Mouse (Mus musculus): Measurements from ENCODE around the gene Pex13. TPM values are rescaled to one million over a fixed set of nuclear protein-coding genes. Genes with fewer than 3 reads are reported as not detected.

Pex13 gene
- polyA plus RNA-seq, 1 experiment from 2014 or later: 34.1 TPM

- no peak overlapping the region for H3K4me3 ChIP-seq (ENCODE audit: low read depth, low read length)
- H3K27ac ChIP-seq (ENCODE audit: low read length): no peak overlapping the region
- no peak overlapping the region for H3K4me2 ChIP-seq (ENCODE audit: low read length)
- peaks cover 9% of the 10 kb centered on the region for H3K36me3 ChIP-seq (ENCODE audit: control insufficient read depth, insufficient read depth, low read length)
- H3K27me3 ChIP-seq (ENCODE audit: control insufficient read depth, insufficient read depth, low read depth, low read length): no peaks in the 10 kb centered on the region
- H3K4me1 ChIP-seq (ENCODE audit: control insufficient read depth, insufficient read depth, low read length): no peaks in the 10 kb centered on the region
- WGBS: 84% methylated on average over 5 of the region's 5 CpGs
- H3K9ac ChIP-seq (ENCODE audit: low read depth, low read length): no peak overlapping the region
- no peaks in the 10 kb centered on the region for H3K9me3 ChIP-seq (replicated peaks; ENCODE audit: control insufficient read depth, low read length, poor library complexity, severe bottlenecking)
- no peak for ATAC-seq
These were observed 20.9 kb upstream of the Pex13 start for GRCm38 (mm10) chr11:23686671-23687070.

- no peak overlapping the region for H3K9ac ChIP-seq (ENCODE audit: low read depth, low read length)
- no peak overlapping the region for H3K4me3 ChIP-seq (ENCODE audit: low read depth, low read length)
- H3K9me3 ChIP-seq (replicated peaks; ENCODE audit: control insufficient read depth, low read length, poor library complexity, severe bottlenecking): no peaks in the 10 kb centered on the region
- WGBS: 90% methylated on average over 5 of the region's 5 CpGs
- H3K4me2 ChIP-seq (ENCODE audit: low read length): no peak overlapping the region
- H3K4me1 ChIP-seq (ENCODE audit: control insufficient read depth, insufficient read depth, low read length): no peaks in the 10 kb centered on the region
- ATAC-seq: no peak
- H3K27ac ChIP-seq (ENCODE audit: low read length): no peak overlapping the region
- peaks cover 11% of the 10 kb centered on the region for H3K36me3 ChIP-seq (ENCODE audit: control insufficient read depth, insufficient read depth, low read length)
- no peaks in the 10 kb centered on the region for H3K27me3 ChIP-seq (ENCODE audit: control insufficient read depth, insufficient read depth, low read depth, low read length)
These were observed 16.8 kb upstream of the Pex13 start for GRCm38 (mm10) chr11:23682561-23682960.

GRCm38 (mm10) chr11:23680435-23680950 lies 14.7 kb upstream of the Pex13 start:
- WGBS: 90% methylated on average over 6 of the region's 6 CpGs
- no peaks in the 10 kb centered on the region for H3K27me3 ChIP-seq (ENCODE audit: control insufficient read depth, insufficient read depth, low read depth, low read length)

GRCm38 (mm10) chr11:23679044-23679642 lies 13.4 kb upstream of the Pex13 start:
- Histone ChIP-seq H3K27me3 (ENCODE audit: control insufficient read depth, insufficient read depth, low read depth, low read length) (no peaks in the 10 kb centered on the region), H3K4me2 (ENCODE audit: low read length) (no peak overlapping the region), H3K27ac (ENCODE audit: low read length) (no peak overlapping the region), H3K4me3 (ENCODE audit: low read depth, low read length) (no peak overlapping the region), H3K4me1 (ENCODE audit: control insufficient read depth, insufficient read depth, low read length) (no peaks in the 10 kb centered on the region), H3K9ac (ENCODE audit: low read depth, low read length) (no peak overlapping the region), H3K36me3 (ENCODE audit: control insufficient read depth, insufficient read depth, low read length) (peaks cover 18% of the 10 kb centered on the region), H3K9me3 (replicated peaks; ENCODE audit: control insufficient read depth, low read length, poor library complexity, severe bottlenecking) (no peaks in the 10 kb centered on the region)
- ATAC-seq: 0 out of 2 replicates have a peak, but pooled peaks have one; percentile 60
- WGBS: 53% methylated on average over 3 of the region's 3 CpGs

More at GRCm38 (mm10) chr11:23680435-23680950, 14.7 kb upstream of the Pex13 start:
- Histone ChIP-seq H3K4me3 (ENCODE audit: low read depth, low read length) (no peak overlapping the region), H3K9me3 (replicated peaks; ENCODE audit: control insufficient read depth, low read length, poor library complexity, severe bottlenecking) (no peaks in the 10 kb centered on the region), H3K36me3 (ENCODE audit: control insufficient read depth, insufficient read depth, low read length) (peaks cover 12% of the 10 kb centered on the region), H3K4me1 (ENCODE audit: control insufficient read depth, insufficient read depth, low read length) (no peaks in the 10 kb centered on the region), H3K9ac (ENCODE audit: low read depth, low read length) (no peak overlapping the region), H3K27ac (ENCODE audit: low read length) (no peak overlapping the region), H3K4me2 (ENCODE audit: low read length) (no peak overlapping the region)
- ATAC-seq: no peak

GRCm38 (mm10) chr11:23676100-23676499 lies 10.3 kb upstream of the Pex13 start:
- H3K4me3 ChIP-seq (ENCODE audit: low read depth, low read length): no peak overlapping the region
- H3K27me3 ChIP-seq (ENCODE audit: control insufficient read depth, insufficient read depth, low read depth, low read length): no peaks in the 10 kb centered on the region
- H3K9ac ChIP-seq (ENCODE audit: low read depth, low read length): no peak overlapping the region
- H3K36me3 ChIP-seq (ENCODE audit: control insufficient read depth, insufficient read depth, low read length): peaks cover 25% of the 10 kb centered on the region
- no peaks in the 10 kb centered on the region for H3K4me1 ChIP-seq (ENCODE audit: control insufficient read depth, insufficient read depth, low read length)
- no peak for ATAC-seq
- WGBS: 95% methylated on average over 5 of the region's 5 CpGs
- H3K27ac ChIP-seq (ENCODE audit: low read length): no peak overlapping the region
- H3K4me2 ChIP-seq (ENCODE audit: low read length): no peak overlapping the region
- no peaks in the 10 kb centered on the region for H3K9me3 ChIP-seq (replicated peaks; ENCODE audit: control insufficient read depth, low read length, poor library complexity, severe bottlenecking)

GRCm38 (mm10) chr11:23672256-23672749 lies 6.5 kb upstream of the Pex13 start:
- no peak for ATAC-seq
- peaks cover 3% of the 10 kb centered on the region for H3K4me1 ChIP-seq (ENCODE audit: control insufficient read depth, insufficient read depth, low read length)
- H3K27me3 ChIP-seq (ENCODE audit: control insufficient read depth, insufficient read depth, low read depth, low read length): no peaks in the 10 kb centered on the region
- H3K27ac ChIP-seq (ENCODE audit: low read length): no peak overlapping the region
- 90% methylated on average over 4 of the region's 4 CpGs for WGBS
- H3K4me2 ChIP-seq (ENCODE audit: low read length): no peak overlapping the region
- H3K4me3 ChIP-seq (ENCODE audit: low read depth, low read length): no peak overlapping the region
- H3K36me3 ChIP-seq (ENCODE audit: control insufficient read depth, insufficient read depth, low read length): peaks cover 18% of the 10 kb centered on the region
- H3K9ac ChIP-seq (ENCODE audit: low read depth, low read length): no peak overlapping the region
- H3K9me3 ChIP-seq (replicated peaks; ENCODE audit: control insufficient read depth, low read length, poor library complexity, severe bottlenecking): no peaks in the 10 kb centered on the region

GRCm38 (mm10) chr11:23667128-23667527 lies 1.4 kb upstream of the Pex13 start:
- no peak overlapping the region for H3K9ac ChIP-seq (ENCODE audit: low read depth, low read length)

GRCm38 (mm10) chr11:23666526-23666925 lies 767 bp upstream of the Pex13 start:
- peak overlapping the region; percentile 89 for H3K9ac ChIP-seq (ENCODE audit: low read depth, low read length)
- H3K27ac ChIP-seq (ENCODE audit: low read length): peak overlapping the region; percentile 88
- H3K9me3 ChIP-seq (replicated peaks; ENCODE audit: control insufficient read depth, low read length, poor library complexity, severe bottlenecking): no peaks in the 10 kb centered on the region
- H3K4me1 ChIP-seq (ENCODE audit: control insufficient read depth, insufficient read depth, low read length): peaks cover 24% of the 10 kb centered on the region
- H3K4me2 ChIP-seq (ENCODE audit: low read length): peak overlapping the region; percentile 85
- ATAC-seq: no peak
- H3K4me3 ChIP-seq (ENCODE audit: low read depth, low read length): peak overlapping the region; percentile 95
- H3K27me3 ChIP-seq (ENCODE audit: control insufficient read depth, insufficient read depth, low read depth, low read length): no peaks in the 10 kb centered on the region
- 10% methylated on average over 5 of the region's 5 CpGs for WGBS
- H3K36me3 ChIP-seq (ENCODE audit: control insufficient read depth, insufficient read depth, low read length): no peaks in the 10 kb centered on the region

More at GRCm38 (mm10) chr11:23667128-23667527, 1.4 kb upstream of the Pex13 start:
- Histone ChIP-seq H3K27ac (ENCODE audit: low read length) (no peak overlapping the region), H3K4me3 (ENCODE audit: low read depth, low read length) (peak overlapping the region; percentile 95), H3K27me3 (ENCODE audit: control insufficient read depth, insufficient read depth, low read depth, low read length) (no peaks in the 10 kb centered on the region), H3K9me3 (replicated peaks; ENCODE audit: control insufficient read depth, low read length, poor library complexity, severe bottlenecking) (no peaks in the 10 kb centered on the region), H3K4me1 (ENCODE audit: control insufficient read depth, insufficient read depth, low read length) (peaks cover 22% of the 10 kb centered on the region), H3K4me2 (ENCODE audit: low read length) (peak overlapping the region; percentile 85), H3K36me3 (ENCODE audit: control insufficient read depth, insufficient read depth, low read length) (no peaks in the 10 kb centered on the region)
- 36% methylated on average over 3 of the region's 3 CpGs for WGBS
- no peak for ATAC-seq

GRCm38 (mm10) chr11:23665311-23665786 lies 410 bp downstream of the Pex13 start, which contains the start of gene Pus10:
TSS of gene Pus10 (plus strand) at chr11:23665674.
- under 1% methylated on average over 38 of the region's 40 CpGs for WGBS
- ATAC-seq: peak; percentile 67

More at GRCm38 (mm10) chr11:23665311-23665786, 410 bp downstream of the Pex13 start, which contains the start of gene Pus10:
- Histone ChIP-seq H3K9ac (ENCODE audit: low read depth, low read length) (peak within 1 kb of the TSS; percentile 89), H3K4me1 (ENCODE audit: control insufficient read depth, insufficient read depth, low read length) (peaks cover 24% of the 10 kb centered on the region), H3K4me3 (ENCODE audit: low read depth, low read length) (peak within 1 kb of the TSS; percentile 95), H3K27ac (ENCODE audit: low read length) (peak within 1 kb of the TSS; percentile 88), H3K9me3 (replicated peaks; ENCODE audit: control insufficient read depth, low read length, poor library complexity, severe bottlenecking) (no peaks in the 10 kb centered on the region), H3K36me3 (ENCODE audit: control insufficient read depth, insufficient read depth, low read length) (no peaks in the 10 kb centered on the region), H3K4me2 (ENCODE audit: low read length) (peak within 1 kb of the TSS; percentile 85), H3K27me3 (ENCODE audit: control insufficient read depth, insufficient read depth, low read depth, low read length) (no peaks in the 10 kb centered on the region)

Measured in midbrain, embryonic 16.5 days (tissue).